Mouse (Mus musculus): ENCODE data around the gene Klrc2. TPM values are rescaled to one million over a fixed set of nuclear protein-coding genes. Genes with fewer than 3 reads are reported as not detected.

The Klrc2 gene
- total and polyA plus RNA-seq, 3 experiments = 0.11 TPM; not detected in 2

- H3K27me3 ChIP-seq (ENCODE audit: insufficient read depth, low read length) = no peaks in the 10 kb centered on the region
- H3K4me1 ChIP-seq (ENCODE audit: insufficient read depth, low read depth, low read length) = no peaks in the 10 kb centered on the region
- DNase-seq (ENCODE audit: low spot score) = no peak
- no peaks in the 10 kb centered on the region for H3K9me3 ChIP-seq (replicated peaks)
- no peak for ATAC-seq (ENCODE audit: extremely low read depth, insufficient number of reproducible peaks, low FRiP score, poor library complexity, severe bottlenecking)
- no peak for TF ChIP-seq GATA1 (IDR thresholded peaks at IDR 0.05; ENCODE audit: borderline replicate concordance, low read length)
- TF ChIP-seq GATA2 (IDR thresholded peaks at IDR 0.05; ENCODE audit: borderline replicate concordance, low read depth, low read length) = no peak
- no peak for TF ChIP-seq POLR2AphosphoS5 (IDR thresholded peaks at IDR 0.05; ENCODE audit: insufficient replicate concordance, low read depth, low read length)
- no peak for TF ChIP-seq CTCF (IDR thresholded peaks at IDR 0.05; ENCODE audit: low read depth, low read length)
- TF ChIP-seq TAL1 (conservative IDR thresholded peaks at IDR 0.05; ENCODE audit: low read depth, low read length) = no peak
- H3K36me3 ChIP-seq (replicated peaks) = no peaks in the 10 kb centered on the region
- no peak within 1 kb of the TSS for H3K4me3 ChIP-seq (ENCODE audit: low read depth, low read length)
Measured at GRCm38 (mm10) chr6:129623735-129624134, 36.8 kb downstream of the Klrc2 start, which contains the start of gene Klrk1. Gene Klrk1, minus strand, starts transcription at chr6:129623864.

- TF ChIP-seq POLR2AphosphoS5 (IDR thresholded peaks at IDR 0.05; ENCODE audit: insufficient replicate concordance, low read depth, low read length) = no peak
- ATAC-seq (ENCODE audit: extremely low read depth, insufficient number of reproducible peaks, low FRiP score, poor library complexity, severe bottlenecking) = no peak
- DNase-seq (ENCODE audit: low spot score) = no peak
Measured at GRCm38 (mm10) chr6:129608372-129608771, 52.1 kb downstream of the Klrc2 start.

More at GRCm38 (mm10) chr6:129608372-129608771, 52.1 kb downstream of the Klrc2 start:
- no peaks in the 10 kb centered on the region for H3K4me1 ChIP-seq (ENCODE audit: insufficient read depth, low read depth, low read length)
- no peaks in the 10 kb centered on the region for H3K27me3 ChIP-seq (ENCODE audit: insufficient read depth, low read length)
- no peaks in the 10 kb centered on the region for H3K9me3 ChIP-seq (replicated peaks)
- no peak overlapping the region for H3K4me3 ChIP-seq (ENCODE audit: low read depth, low read length)
- no peaks in the 10 kb centered on the region for H3K36me3 ChIP-seq (replicated peaks)

Other genes with a start within 250 kb of the Klrc2 start
- not detected in 2 replicates for gene Clec1a, start 208.7 kb downstream of the Klrc2 start, total RNA-seq (2014; fragmentation: Nextera tagmentation)
- gene Clec1a, start 208.7 kb downstream of the Klrc2 start, total RNA-seq (2017) = under 0.01 and 0.05 TPM in 2 replicates
- not detected in 2 replicates for gene Clec1a, start 208.7 kb downstream of the Klrc2 start, polyA plus RNA-seq (2012)
- gene Olr1, start 153.5 kb downstream of the Klrc2 start, total RNA-seq (2014; fragmentation: Nextera tagmentation) = not detected in 2 replicates
- gene Olr1, start 153.5 kb downstream of the Klrc2 start, total RNA-seq (2017) = 0.58 and 1.4 TPM in 2 replicates
- gene Olr1, start 153.5 kb downstream of the Klrc2 start, polyA plus RNA-seq (2012) = not detected in 2 replicates
- not detected in 2 replicates for gene Tmem52b, start 148.1 kb downstream of the Klrc2 start, total RNA-seq (2014; fragmentation: Nextera tagmentation)
- gene Tmem52b, start 148.1 kb downstream of the Klrc2 start, total RNA-seq (2017) = 0.05 and 0.12 TPM in 2 replicates
- gene Tmem52b, start 148.1 kb downstream of the Klrc2 start, polyA plus RNA-seq (2012) = not detected in 2 replicates
- gene Gabarapl1, start 127.5 kb downstream of the Klrc2 start, total RNA-seq (2014; fragmentation: Nextera tagmentation) = 13.0 and 17.6 TPM in 2 replicates
- 51.7 and 67.0 TPM in 2 replicates for gene Gabarapl1, start 127.5 kb downstream of the Klrc2 start, total RNA-seq (2017)
- 51.5 and 55.4 TPM in 2 replicates for gene Gabarapl1, start 127.5 kb downstream of the Klrc2 start, polyA plus RNA-seq (2012)
- gene Klre1, start 82.8 kb downstream of the Klrc2 start, total RNA-seq (2014; fragmentation: Nextera tagmentation) = not detected in 2 replicates
- gene Klre1, start 82.8 kb downstream of the Klrc2 start, total RNA-seq (2017) = 0.12 and 0.16 TPM in 2 replicates
- gene Klre1, start 82.8 kb downstream of the Klrc2 start, polyA plus RNA-seq (2012) = not detected in 2 replicates
- not detected in 2 replicates for gene Klrd1, start 68.9 kb downstream of the Klrc2 start, total RNA-seq (2014; fragmentation: Nextera tagmentation)
- gene Klrd1, start 68.9 kb downstream of the Klrc2 start, total RNA-seq (2017) = not detected in 2 replicates
- not detected in 2 replicates for gene Klrd1, start 68.9 kb downstream of the Klrc2 start, polyA plus RNA-seq (2012)
- not detected in 2 replicates for gene Klrk1, start 36.8 kb downstream of the Klrc2 start, total RNA-seq (2014; fragmentation: Nextera tagmentation)
- 0.12 and 0.38 TPM in 2 replicates for gene Klrk1, start 36.8 kb downstream of the Klrc2 start, total RNA-seq (2017)
- gene Klrk1, start 36.8 kb downstream of the Klrc2 start, polyA plus RNA-seq (2012) = not detected in 2 replicates
- not detected in 2 replicates for gene Klrc3, start 17.4 kb downstream of the Klrc2 start, total RNA-seq (2014; fragmentation: Nextera tagmentation)
- gene Klrc3, start 17.4 kb downstream of the Klrc2 start, total RNA-seq (2017) = 0.27 TPM in 1 of 2 replicates, not detected in the other
- not detected in 2 replicates for gene Klrc3, start 17.4 kb downstream of the Klrc2 start, polyA plus RNA-seq (2012)
- gene Klrc1, start 18.3 kb upstream of the Klrc2 start, total RNA-seq (2014; fragmentation: Nextera tagmentation) = not detected in 2 replicates
- gene Klrc1, start 18.3 kb upstream of the Klrc2 start, total RNA-seq (2017) = not detected in 2 replicates
- not detected in 2 replicates for gene Klrc1, start 18.3 kb upstream of the Klrc2 start, polyA plus RNA-seq (2012)
- gene Klri1, start 56.4 kb upstream of the Klrc2 start, total RNA-seq (2014; fragmentation: Nextera tagmentation) = not detected in 2 replicates
- not detected in 2 replicates for gene Klri1, start 56.4 kb upstream of the Klrc2 start, total RNA-seq (2017)
- not detected in 2 replicates for gene Klri1, start 56.4 kb upstream of the Klrc2 start, polyA plus RNA-seq (2012)
- not detected in 2 replicates for gene Klri2, start 79.8 kb upstream of the Klrc2 start, total RNA-seq (2014; fragmentation: Nextera tagmentation)
- gene Klri2, start 79.8 kb upstream of the Klrc2 start, total RNA-seq (2017) = 0.06 and 0.16 TPM in 2 replicates
- gene Klri2, start 79.8 kb upstream of the Klrc2 start, polyA plus RNA-seq (2012) = not detected in 2 replicates
- not detected in 2 replicates for gene Gm156, start 123.6 kb upstream of the Klrc2 start, total RNA-seq (2014; fragmentation: Nextera tagmentation)
- 0.29 TPM in 1 of 2 replicates, not detected in the other for gene Gm156, start 123.6 kb upstream of the Klrc2 start, total RNA-seq (2017)
- gene Gm156, start 123.6 kb upstream of the Klrc2 start, polyA plus RNA-seq (2012) = not detected in 2 replicates
- gene Gm17631, start 202.0 kb upstream of the Klrc2 start, total RNA-seq (2014; fragmentation: Nextera tagmentation) = not detected in 2 replicates
- not detected in 2 replicates for gene Gm17631, start 202.0 kb upstream of the Klrc2 start, total RNA-seq (2017)
- not detected in 2 replicates for gene Gm17631, start 202.0 kb upstream of the Klrc2 start, polyA plus RNA-seq (2012)
- not detected in 2 replicates for gene Klra17, start 216.0 kb upstream of the Klrc2 start, total RNA-seq (2014; fragmentation: Nextera tagmentation)
- gene Klra17, start 216.0 kb upstream of the Klrc2 start, total RNA-seq (2017) = not detected in 2 replicates
- gene Klra17, start 216.0 kb upstream of the Klrc2 start, polyA plus RNA-seq (2012) = not detected in 2 replicates